Mouse (Mus musculus): ENCODE measurements around the gene Vash1. TPM values are rescaled to one million over a fixed set of nuclear protein-coding genes. Genes with fewer than 3 reads are reported as not detected.

Vash1 gene
- polyA plus RNA-seq, 1 experiment from 2014 or later = 28.2 TPM

- peaks cover 56% of the 10 kb centered on the region for H3K4me1 ChIP-seq
These were observed 6.8 kb downstream of the Vash1 start for GRCm38 (mm10) chr12:86685275-86685674.

GRCm38 (mm10) chr12:86686551-86687330 is 8.2 kb downstream of the Vash1 start:
- H3K27ac ChIP-seq (replicated peaks) = peak overlapping the region; percentile 64

More at GRCm38 (mm10) chr12:86685275-86685674, 6.8 kb downstream of the Vash1 start:
- no peak for ATAC-seq (ENCODE audit: low FRiP score)
- H3K27me3 ChIP-seq (replicated peaks) = no peaks in the 10 kb centered on the region
- H3K4me2 ChIP-seq = no peak overlapping the region
- H3K4me3 ChIP-seq (replicated peaks) = no peak overlapping the region
- H3K9ac ChIP-seq (replicated peaks) = no peak overlapping the region
- 74% methylated on average over 9 of the region's 9 CpGs for WGBS
- H3K9me3 ChIP-seq (replicated peaks) = no peaks in the 10 kb centered on the region
- H3K36me3 ChIP-seq = peaks cover 34% of the 10 kb centered on the region
- no peak overlapping the region for H3K27ac ChIP-seq (replicated peaks)

DNA sequence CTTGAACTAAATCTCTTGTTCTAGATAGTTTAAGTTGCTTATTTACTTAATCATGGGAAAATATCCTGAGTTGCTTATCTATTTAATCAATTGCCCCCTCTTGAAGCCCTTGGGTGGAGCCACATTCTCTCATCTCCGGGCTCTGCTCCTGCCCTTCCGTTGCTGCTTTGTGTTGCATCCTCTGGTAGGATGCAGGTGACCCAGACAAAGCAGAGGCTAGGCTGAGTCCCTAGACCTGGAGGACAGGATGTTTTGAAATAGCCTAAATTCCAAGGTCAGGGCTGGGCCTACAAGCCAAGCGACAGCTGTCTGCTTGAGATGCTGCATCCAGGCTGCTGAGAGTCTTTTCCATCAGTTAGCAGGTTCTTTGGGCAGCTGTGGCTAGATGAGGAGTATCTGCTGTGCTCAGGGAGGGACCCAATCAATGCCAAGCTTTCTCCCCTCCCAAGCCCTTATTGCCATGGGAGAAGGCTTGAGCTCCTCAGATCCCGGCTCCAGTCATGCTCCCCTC is 9.0 kb downstream of the Vash1 start:
- no peak for ATAC-seq (ENCODE audit: low FRiP score)
- no peak overlapping the region for H3K4me3 ChIP-seq (replicated peaks)
- H3K27me3 ChIP-seq (replicated peaks) = no peaks in the 10 kb centered on the region
- H3K4me2 ChIP-seq = no peak overlapping the region
- H3K4me1 ChIP-seq = peaks cover 55% of the 10 kb centered on the region
- WGBS = 81% methylated on average over 4 of the region's 4 CpGs
- H3K9ac ChIP-seq (replicated peaks) = no peak overlapping the region
- no peaks in the 10 kb centered on the region for H3K9me3 ChIP-seq (replicated peaks)
- peaks cover 54% of the 10 kb centered on the region for H3K36me3 ChIP-seq
- no peak overlapping the region for H3K27ac ChIP-seq (replicated peaks)

More at GRCm38 (mm10) chr12:86686551-86687330, 8.2 kb downstream of the Vash1 start:
- H3K4me1 ChIP-seq = peaks cover 62% of the 10 kb centered on the region
- 56% methylated on average over 13 of the region's 13 CpGs for WGBS
- no peak overlapping the region for H3K9ac ChIP-seq (replicated peaks)
- no peaks in the 10 kb centered on the region for H3K27me3 ChIP-seq (replicated peaks)
- H3K36me3 ChIP-seq = peaks cover 47% of the 10 kb centered on the region
- H3K4me3 ChIP-seq (replicated peaks) = no peak overlapping the region
- 0 out of 2 replicates have a peak, but pooled peaks have one; percentile 10 for ATAC-seq (ENCODE audit: low FRiP score)
- no peak overlapping the region for H3K4me2 ChIP-seq
- H3K9me3 ChIP-seq (replicated peaks) = no peaks in the 10 kb centered on the region

GRCm38 (mm10) chr12:86687971-86688573 is 9.6 kb downstream of the Vash1 start:
- Histone ChIP-seq H3K4me3 (replicated peaks) (no peak overlapping the region), H3K27ac (replicated peaks) (no peak overlapping the region), H3K36me3 (peaks cover 57% of the 10 kb centered on the region), H3K4me1 (peaks cover 50% of the 10 kb centered on the region), H3K9ac (replicated peaks) (no peak overlapping the region), H3K9me3 (replicated peaks) (no peaks in the 10 kb centered on the region), H3K4me2 (no peak overlapping the region), H3K27me3 (replicated peaks) (no peaks in the 10 kb centered on the region)
- 87% methylated on average over 4 of the region's 4 CpGs for WGBS
- no peak for ATAC-seq (ENCODE audit: low FRiP score)

- H3K27me3 ChIP-seq (replicated peaks) = no peaks in the 10 kb centered on the region
- H3K9me3 ChIP-seq (replicated peaks) = no peaks in the 10 kb centered on the region
- H3K9ac ChIP-seq (replicated peaks) = no peak overlapping the region
- 96% methylated on average over 27 of the region's 27 CpGs for WGBS
- H3K27ac ChIP-seq (replicated peaks) = no peak overlapping the region
- H3K4me1 ChIP-seq = peaks cover 41% of the 10 kb centered on the region
- H3K4me3 ChIP-seq (replicated peaks) = no peak overlapping the region
- H3K36me3 ChIP-seq = peaks cover 59% of the 10 kb centered on the region
- ATAC-seq (ENCODE audit: low FRiP score) = no peak
- H3K4me2 ChIP-seq = no peak overlapping the region
These were observed 10.4 kb downstream of the Vash1 start for GRCm38 (mm10) chr12:86688917-86689316.

DNA sequence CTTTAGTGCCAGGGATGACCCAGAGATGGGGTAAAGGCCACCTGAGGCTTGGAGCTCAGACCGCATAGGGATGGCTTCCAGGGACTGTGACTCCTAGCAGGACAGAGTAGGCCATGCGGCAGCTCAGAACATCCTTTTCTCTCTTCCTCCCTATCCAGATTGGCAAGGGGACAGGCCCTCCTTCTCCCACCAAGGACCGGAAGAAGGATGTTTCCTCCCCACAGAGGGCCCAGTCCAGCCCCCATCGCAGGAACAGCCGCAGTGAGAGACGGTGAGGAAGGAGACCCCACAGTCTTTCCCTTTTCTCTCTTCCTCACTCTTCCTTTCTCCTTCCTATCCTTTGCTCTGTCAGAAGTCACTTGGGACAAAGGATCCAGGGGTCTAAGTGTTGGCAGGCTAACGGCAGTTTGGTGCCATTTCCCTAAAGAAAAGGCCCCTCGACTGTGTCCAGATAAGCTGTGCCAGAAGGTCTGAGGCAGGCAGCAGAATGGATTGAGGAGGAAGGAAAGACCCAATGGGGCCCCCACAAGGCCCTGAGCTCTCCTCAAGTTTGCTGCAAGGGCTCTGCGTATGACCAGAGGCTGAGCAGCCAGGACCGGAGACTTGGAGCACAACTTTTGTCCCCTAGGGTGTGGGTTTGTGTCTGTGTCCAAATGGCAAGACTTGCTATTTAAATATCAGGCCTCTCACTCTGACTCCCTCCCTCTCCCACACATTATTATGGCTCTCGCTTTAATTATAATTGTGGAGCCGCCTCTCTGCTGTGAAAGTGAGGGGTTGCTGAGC is 12.4 kb downstream of the Vash1 start:
- H3K9ac ChIP-seq (replicated peaks) = no peak overlapping the region
- H3K27me3 ChIP-seq (replicated peaks) = no peaks in the 10 kb centered on the region
- H3K27ac ChIP-seq (replicated peaks) = no peak overlapping the region
- WGBS = 70% methylated on average over 12 of the region's 12 CpGs
- no peak for ATAC-seq (ENCODE audit: low FRiP score)
- H3K4me2 ChIP-seq = no peak overlapping the region
- peaks cover 24% of the 10 kb centered on the region; the same call in 1 of the 2 replicates for H3K4me1 ChIP-seq
- no peaks in the 10 kb centered on the region for H3K9me3 ChIP-seq (replicated peaks)
- H3K4me3 ChIP-seq (replicated peaks) = no peak overlapping the region
- peaks cover 72% of the 10 kb centered on the region for H3K36me3 ChIP-seq

- Histone ChIP-seq H3K27me3 (replicated peaks) (no peaks in the 10 kb centered on the region), H3K36me3 (peaks cover 72% of the 10 kb centered on the region), H3K4me1 (peaks cover 14% of the 10 kb centered on the region; the same call in 1 of the 2 replicates), H3K4me2 (no peak overlapping the region), H3K27ac (replicated peaks) (no peak overlapping the region), H3K9ac (replicated peaks) (no peak overlapping the region), H3K4me3 (replicated peaks) (no peak overlapping the region), H3K9me3 (replicated peaks) (no peaks in the 10 kb centered on the region)
- 74% methylated on average over 5 of the region's 5 CpGs for WGBS
- ATAC-seq (ENCODE audit: low FRiP score) = no peak
These were observed 14.2 kb downstream of the Vash1 start for GRCm38 (mm10) chr12:86692471-86693356.

GRCm38 (mm10) chr12:86693389-86693788 is 14.9 kb downstream of the Vash1 start:
- no peak overlapping the region for H3K9ac ChIP-seq (replicated peaks)
- peaks cover 14% of the 10 kb centered on the region; the same call in 1 of the 2 replicates for H3K4me1 ChIP-seq
- ATAC-seq (ENCODE audit: low FRiP score) = no peak
- no peaks in the 10 kb centered on the region for H3K27me3 ChIP-seq (replicated peaks)
- H3K9me3 ChIP-seq (replicated peaks) = no peaks in the 10 kb centered on the region
- no peak overlapping the region for H3K4me3 ChIP-seq (replicated peaks)
- peaks cover 69% of the 10 kb centered on the region for H3K36me3 ChIP-seq
- H3K4me2 ChIP-seq = no peak overlapping the region
- no peak overlapping the region for H3K27ac ChIP-seq (replicated peaks)

DNA sequence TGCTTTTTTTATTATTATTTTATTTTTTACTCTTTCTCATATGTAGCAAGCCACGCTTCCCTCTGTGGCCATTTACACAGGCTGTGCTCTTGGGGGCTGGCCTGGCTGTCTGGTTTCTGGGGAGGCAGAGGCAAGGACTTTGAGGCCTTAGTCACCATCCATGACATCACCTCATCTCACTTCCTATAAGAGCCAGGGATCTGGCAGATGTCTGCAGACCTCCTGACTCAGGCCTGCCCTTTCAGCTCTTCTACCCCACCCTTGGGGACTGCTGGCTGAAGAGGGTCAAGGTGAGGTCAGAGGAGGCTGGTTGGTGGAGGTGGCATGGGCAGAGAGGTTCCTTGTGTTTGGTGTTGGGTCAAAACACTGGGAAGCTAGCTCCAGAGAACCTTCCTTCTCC is 15.9 kb downstream of the Vash1 start:
- no peak overlapping the region for H3K4me2 ChIP-seq
- no peak for ATAC-seq (ENCODE audit: low FRiP score)
- H3K4me3 ChIP-seq (replicated peaks) = no peak overlapping the region
- no peak overlapping the region for H3K9ac ChIP-seq (replicated peaks)
- H3K9me3 ChIP-seq (replicated peaks) = no peaks in the 10 kb centered on the region
- 91% methylated on average over 1 of the region's 1 CpGs for WGBS
- H3K4me1 ChIP-seq = peaks cover 22% of the 10 kb centered on the region
- peaks cover 58% of the 10 kb centered on the region for H3K36me3 ChIP-seq
- H3K27me3 ChIP-seq (replicated peaks) = no peaks in the 10 kb centered on the region
- no peak overlapping the region for H3K27ac ChIP-seq (replicated peaks)

DNA sequence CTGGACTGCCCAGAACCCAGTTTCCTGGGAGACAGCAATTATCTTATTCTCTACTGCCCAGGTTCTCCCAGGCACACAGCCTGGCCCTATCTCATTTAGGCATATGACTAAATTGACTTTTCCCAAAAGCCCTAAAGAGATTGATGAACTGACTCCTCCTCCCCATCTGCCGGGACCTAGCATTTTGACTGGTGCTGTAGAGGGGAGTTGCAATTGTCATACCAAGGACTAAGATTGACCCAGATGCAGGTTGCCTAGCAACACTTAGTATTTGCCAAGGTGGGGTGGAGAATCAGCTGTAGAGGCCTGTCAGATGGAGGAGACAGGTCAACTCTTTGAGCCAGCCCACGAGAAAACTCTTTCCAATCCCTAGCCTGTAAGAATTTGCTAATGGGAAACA is 19.5 kb downstream of the Vash1 start:
- H3K27me3 ChIP-seq (replicated peaks) = no peaks in the 10 kb centered on the region
- peak overlapping the region; percentile 69; the same call in 1 of the 2 replicates for H3K27ac ChIP-seq (replicated peaks)
- no peaks in the 10 kb centered on the region for H3K9me3 ChIP-seq (replicated peaks)
- H3K4me3 ChIP-seq (replicated peaks) = no peak overlapping the region
- no peak for ATAC-seq (ENCODE audit: low FRiP score)
- 38% methylated on average over 2 of the region's 2 CpGs for WGBS
- H3K4me2 ChIP-seq = no peak overlapping the region
- H3K9ac ChIP-seq (replicated peaks) = no peak overlapping the region
- H3K36me3 ChIP-seq = peaks cover 31% of the 10 kb centered on the region
- H3K4me1 ChIP-seq = peaks cover 23% of the 10 kb centered on the region

- H3K4me1 ChIP-seq = peaks cover 23% of the 10 kb centered on the region
- H3K4me3 ChIP-seq (replicated peaks) = no peak overlapping the region
- no peak overlapping the region for H3K4me2 ChIP-seq
- H3K27ac ChIP-seq (replicated peaks) = peak overlapping the region; percentile 69
- H3K9me3 ChIP-seq (replicated peaks) = no peaks in the 10 kb centered on the region
- peaks cover 34% of the 10 kb centered on the region for H3K36me3 ChIP-seq
- no peak for ATAC-seq (ENCODE audit: low FRiP score)
- H3K9ac ChIP-seq (replicated peaks) = no peak overlapping the region
- H3K27me3 ChIP-seq (replicated peaks) = no peaks in the 10 kb centered on the region
These were observed 20.0 kb downstream of the Vash1 start for GRCm38 (mm10) chr12:86698537-86698936.

Data from neural tube, embryonic 15.5 days (tissue).